Mouse (Mus musculus) cerebellum, adult 9-10 months (tissue): ENCODE measurements around the gene Zfp941.

Experiments used
- DNase-seq: peaks from one replicate; pipeline ENCODE4 v3.0.0; 2022

The Zfp941 gene

DNA sequence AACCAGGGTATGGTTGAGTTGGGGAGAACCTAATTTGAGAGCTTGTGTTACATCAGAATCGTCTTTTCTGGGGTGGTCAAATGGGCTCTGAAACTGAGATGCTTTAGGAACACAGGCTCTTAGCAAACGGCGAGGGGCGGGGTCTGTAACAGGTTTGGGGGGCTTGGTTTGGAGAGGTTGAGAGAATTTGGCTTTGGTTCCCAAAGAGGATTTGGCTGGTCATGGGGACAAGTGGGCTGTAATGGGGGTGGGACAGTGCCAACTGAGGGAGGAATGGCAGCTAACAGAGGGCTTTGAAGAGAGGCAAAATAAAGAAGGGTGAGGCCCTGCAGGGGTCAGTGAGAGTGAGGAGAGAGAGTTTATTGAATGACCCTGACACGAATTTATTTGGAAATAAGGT lies 17.6 kb upstream of the Zfp941 start:
- DNase-seq, result no peak

DNA sequence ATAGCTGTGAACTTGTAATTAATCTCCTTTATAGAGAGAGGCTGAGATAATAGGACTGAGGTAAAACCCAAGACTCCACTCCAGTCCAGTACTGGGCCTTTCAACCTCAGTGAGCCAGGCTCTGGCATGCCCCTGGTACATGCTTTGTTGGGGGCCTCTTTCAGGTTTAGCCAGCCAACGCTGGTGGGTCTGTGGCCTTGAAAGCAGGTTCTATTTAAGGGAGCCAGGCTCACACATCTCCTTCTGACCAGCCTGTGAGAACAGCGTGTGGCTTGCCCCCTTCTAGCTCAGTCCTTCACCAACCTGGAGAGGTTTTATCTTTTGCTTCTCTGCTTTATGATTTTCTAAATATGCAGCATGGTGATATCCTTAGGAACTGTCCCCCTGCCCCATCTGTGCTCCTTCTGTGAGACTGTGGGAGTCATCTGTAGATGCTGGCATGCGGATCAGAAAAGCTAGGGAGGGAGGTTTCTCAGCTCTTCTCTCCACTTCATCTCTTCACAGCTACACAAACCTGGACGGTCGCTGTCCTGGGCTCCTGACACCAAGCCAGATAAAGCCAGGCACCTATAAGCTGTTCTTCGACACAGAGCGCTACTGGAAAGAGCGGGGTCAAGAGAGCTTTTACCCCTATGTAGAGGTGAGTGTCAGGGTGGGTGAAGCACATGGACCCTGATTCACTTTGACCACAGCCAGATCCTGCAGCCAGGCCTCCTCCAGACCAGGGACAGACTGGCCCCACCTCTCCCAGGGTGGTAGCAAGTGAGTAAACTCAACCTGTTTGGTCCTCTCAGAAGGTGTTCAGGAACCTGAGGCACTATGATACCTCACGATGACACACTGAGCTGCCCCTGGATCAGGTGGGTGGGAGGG lies 14.5 kb upstream of the Zfp941 start:
- DNase-seq, result no peak

DNA sequence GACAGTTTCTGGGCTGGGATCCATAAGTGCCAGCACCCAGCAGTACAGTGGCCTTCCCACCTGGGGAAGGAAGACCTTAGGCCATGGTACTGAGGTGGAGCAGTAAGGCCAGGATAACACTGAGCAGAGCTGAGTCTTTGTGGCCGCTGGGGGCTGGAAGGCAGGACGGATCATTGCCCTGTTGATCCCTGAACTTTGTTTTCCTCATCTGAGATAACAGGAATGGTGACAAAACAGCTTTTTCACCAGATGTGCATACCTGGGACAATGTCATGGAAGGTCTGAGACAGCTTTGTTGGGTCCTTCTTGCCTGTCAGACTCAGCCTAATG lies 13.7 kb upstream of the Zfp941 start:
- no peak for DNase-seq

DNA sequence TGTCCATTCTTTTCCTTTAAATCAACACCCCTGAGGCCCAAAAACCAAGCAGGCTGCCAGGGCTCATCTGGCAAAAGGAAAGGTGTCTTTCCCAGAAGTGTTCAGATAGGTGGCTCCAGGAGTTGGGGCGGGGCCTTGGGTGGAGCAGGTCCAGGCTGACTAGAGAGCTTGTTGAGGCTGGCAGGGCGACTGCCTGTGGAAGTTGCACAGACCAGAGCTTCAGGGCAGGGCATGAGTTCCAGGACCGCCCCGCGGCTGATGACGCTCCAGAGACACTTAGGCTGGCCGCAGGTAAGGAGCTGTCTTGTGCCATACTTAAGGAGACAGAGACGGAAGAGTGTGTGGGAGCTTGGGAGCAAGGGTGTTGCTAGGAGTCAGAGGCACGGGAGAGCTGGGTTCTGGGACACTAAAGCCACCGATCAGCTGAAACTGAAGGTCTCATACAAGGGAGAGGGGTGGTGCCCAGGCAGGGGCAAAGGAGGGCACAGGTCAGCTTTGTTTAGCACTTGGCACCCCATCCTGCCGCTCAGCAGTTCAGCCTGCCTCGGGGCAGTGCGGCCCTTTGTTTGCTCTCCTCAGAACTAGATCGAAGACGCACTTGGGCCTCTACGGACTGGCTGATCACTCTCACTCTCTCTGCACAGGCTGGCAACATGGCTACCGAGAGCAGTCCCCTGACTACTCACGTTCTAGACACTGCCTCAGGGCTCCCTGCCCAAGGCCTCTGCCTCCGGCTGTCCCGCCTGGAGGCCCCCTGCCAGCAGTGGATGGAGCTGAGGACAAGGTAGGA lies 13.2 kb upstream of the Zfp941 start, which contains the start of gene Urah:
Urah (plus strand) TSS at position 51 of the 790 bp plus-strand sequence.
- no peak for DNase-seq

DNA sequence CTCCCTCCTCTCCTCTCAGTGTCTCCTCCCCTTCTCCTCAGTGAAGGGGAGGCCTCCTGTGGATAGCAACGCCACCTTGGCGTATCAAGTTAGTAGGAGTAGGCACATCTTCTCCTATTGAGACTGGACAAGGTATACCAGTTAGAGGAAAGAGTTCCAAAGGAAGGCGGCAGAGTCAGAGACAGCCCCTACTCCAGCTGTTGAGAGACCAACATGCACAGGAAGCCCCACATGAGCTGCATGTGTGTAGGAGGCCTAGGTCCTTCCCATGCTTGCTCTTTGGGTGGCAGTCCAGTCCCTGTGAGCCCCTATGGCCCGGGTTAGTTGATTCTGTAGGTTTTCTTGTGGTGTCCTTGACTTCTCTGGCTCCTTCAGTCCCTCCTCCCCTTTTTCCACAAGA lies 11.4 kb upstream of the Zfp941 start:
- DNase-seq, result no peak

DNA sequence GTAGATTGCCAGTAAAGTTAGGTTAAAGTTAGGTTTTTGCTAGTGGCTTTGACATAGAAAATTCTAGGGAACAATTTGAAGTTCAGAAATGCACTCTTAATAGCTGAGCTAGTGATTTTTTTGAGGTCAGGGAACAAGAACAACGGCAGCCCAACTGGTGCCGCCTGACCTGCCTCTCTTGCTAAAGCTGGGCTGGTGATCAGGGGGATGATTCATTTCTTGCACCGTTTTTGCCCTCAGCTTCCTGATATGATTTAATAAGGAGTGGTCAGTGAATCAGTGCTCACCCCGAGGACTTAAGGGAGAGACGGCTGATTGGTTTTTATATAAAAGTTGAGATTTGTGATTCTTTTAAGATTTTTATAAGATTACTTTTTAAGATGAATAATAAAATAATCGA lies 9.5 kb upstream of the Zfp941 start:
- DNase-seq, result no peak

DNA sequence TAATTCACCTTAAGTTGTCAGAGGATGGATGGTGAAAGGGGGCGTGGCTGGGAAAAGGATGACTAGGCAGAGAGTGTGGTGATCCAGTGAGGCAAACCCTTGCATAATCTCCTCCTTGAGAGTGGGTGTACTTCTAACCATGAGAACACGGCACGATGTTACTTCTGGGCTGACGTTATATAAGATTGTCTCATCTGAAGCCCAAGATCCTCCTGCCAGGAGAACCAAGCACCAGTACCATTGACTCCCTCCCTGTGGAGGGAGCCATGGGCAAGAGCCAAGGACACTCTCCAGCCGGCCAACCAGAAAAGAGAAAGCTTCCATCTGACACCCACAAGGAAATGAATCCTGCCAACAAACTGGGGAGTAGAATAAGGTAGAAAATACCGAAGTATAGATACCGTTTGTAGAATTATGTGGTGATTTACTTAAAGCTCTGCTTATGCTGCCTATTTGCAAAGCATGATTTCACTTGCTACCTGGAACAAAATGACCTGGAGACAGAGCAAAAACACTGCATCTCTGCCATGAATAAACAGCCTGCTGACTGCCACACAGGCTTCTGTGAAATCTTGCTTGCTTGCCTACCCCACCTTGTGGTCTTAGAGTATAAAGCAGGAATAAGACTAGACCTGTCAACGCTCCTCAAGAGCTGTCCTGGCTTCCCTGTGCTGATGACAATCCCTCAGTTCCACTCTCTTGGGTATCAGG lies 6.3 kb upstream of the Zfp941 start:
- DNase-seq, result peak; percentile 89

DNA sequence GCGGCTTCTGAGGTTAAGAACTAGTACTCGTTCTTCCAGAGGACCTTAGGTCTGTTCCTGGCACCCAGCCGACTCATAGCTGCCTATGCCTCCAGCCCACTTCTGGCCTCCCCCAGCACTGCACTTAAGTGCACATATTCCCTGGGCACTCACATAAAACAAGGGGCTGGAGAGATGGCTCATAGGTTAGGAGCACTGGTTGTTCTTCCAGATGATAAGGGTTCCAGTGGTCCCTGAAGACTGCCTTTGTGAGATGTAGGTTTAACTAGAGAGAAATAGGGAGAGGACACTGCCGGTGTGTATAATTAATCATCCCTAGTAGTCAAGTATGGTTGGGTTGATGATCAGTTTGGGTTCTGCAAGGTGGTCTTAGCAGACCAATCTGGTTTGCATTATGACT lies 753 bp upstream of the Zfp941 start:
- DNase-seq, result no peak

DNA sequence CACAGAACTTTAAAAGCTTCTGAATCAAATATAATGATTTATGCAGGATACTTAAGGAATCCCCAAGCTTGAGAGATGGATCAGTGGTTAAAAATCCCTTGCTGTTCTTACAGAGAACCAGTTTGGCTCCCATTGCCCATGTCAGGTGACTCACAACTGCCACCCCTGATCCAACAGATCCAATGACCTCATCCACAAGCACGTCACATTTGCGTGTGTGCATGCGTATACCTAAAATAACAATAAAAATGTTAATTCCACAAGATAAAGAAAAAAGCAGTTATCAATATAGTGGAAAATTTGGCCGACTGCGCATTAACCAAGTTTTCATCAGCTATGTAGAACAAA lies 699 bp downstream of the Zfp941 start:
- peak; percentile 65 for DNase-seq

DNA sequence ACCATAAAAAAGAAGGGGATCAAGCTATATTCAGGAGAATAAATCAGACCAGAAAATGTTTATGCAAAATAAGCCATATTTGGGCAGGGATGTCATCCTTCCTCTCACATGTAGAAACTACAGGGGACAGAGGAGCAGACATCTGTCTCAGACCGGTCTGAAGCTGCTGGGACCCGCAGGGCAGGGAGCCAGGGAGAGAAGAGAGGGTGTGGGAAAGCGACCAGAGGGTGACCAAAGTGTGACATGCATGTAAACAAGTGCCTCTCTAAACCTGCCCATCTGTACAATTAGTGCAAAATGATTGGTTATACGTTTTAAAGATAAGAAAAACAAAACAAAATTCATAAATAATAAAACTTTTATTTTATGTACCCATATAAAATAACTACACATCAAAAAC lies 1.8 kb downstream of the Zfp941 start:
- no peak for DNase-seq

DNA sequence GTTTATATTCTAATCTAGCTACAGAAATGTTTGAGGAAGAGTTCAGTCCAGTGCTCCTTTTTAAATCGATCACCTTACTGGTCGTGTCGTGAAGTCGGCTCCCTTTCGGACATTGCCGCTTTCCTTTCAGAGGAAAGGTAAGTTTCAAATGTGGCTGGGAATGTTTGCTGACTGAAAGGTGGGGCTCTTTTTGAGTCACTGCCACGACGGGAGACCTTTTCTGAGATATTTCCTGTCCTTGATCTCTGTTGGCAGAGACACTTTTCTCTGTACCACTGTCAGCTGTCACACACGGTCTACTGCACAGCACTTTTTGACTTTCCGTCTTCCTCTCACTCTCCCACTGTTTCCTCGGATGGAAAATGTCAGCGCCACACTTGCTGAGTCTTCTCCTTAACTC lies 9.1 kb downstream of the Zfp941 start:
- DNase-seq, result no peak

DNA sequence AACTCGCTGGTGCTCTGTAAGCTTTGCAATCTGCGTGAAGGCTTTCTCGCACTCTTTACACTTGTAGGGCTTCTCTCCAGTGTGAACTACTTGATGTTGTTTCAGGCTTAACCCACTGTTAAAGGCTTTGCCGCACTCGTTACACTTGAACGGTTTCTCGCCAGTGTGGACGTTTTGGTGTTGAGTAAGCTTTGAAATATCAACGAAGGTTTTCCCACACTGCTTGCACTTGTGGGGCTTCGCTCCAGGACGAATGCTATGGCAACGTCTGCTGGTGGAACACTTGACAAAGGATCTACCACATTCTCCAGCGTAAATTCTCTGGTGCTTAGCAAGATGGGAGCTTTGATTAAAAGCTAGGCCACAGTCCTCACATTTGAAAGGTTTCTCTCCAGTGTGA lies 10.3 kb downstream of the Zfp941 start:
- DNase-seq, result no peak

DNA sequence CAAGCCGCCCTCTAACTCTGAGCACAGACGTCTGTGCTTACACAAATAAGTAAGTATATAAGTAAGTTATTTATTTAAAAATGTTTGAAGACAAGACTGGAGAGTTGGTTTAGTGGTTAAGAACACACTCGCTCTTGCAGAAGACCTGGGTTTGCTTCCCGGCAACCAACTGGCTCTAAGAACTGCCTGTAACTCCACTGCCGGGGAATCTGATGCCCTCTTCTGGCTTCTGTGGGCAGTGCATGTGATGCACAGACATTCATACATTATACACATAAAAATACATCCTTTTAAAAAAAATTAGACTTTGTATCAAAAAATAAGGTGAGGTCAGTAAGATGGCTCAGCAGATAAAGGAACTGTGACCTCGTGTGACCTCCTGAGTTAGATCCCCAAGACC lies 11.5 kb downstream of the Zfp941 start:
- DNase-seq, result no peak

DNA sequence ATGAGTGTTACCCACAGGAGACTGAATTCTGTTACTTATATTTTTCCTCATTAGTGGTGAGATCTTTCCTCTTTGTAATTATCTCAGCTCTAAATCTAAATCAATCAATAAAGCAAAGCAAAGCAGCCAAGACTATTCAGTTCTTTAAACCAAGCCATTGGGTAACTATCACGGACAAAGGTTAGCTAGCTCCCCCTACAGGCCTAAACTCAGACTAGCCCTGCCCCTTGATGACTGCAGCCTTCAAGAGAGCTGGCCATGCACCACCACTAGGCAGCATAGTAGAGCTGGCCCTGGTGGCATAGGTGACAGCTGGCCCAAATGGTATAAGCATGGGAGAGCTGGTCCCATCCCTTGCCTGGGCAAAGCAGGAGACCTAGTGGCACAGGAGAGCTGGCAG lies 16.3 kb downstream of the Zfp941 start:
- no peak for DNase-seq

DNA sequence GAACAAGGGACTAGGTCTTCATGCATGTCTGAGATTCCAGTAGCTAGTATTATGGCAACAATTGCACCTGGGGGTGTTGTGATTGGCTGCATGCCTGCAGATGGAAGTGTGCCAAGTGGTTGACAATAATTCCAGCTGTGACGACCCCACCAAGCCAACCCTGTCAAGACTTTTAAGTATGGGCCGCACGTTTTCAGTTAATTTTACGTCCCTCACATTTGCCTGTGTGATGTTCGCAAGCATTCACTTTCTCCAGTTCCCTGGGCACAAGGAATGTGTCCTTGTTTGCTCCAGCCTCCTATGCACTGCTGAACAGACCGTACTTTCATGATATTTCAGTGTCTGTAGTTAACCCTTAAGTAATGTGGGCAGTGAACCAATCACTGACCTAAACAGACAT lies 19.3 kb downstream of the Zfp941 start:
- no peak for DNase-seq

DNA sequence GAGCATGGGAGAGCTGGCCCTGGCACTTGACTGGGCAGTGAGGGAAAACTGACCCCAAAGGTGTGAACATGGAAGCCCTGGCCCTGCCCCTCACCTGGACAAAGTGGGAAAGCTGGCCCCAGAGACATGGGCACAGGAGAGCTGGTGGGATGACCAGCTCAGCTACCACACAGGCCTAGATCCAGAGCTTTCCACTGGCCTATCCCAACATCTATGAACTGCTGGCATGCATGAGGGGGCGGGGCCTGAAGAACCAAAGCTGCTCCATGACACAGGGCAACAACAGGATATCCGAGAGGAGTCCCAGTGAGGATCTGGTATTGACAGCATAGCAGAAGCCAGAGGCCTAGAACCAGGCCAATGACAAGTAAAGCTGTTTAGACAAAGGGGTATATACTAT lies 23.8 kb downstream of the Zfp941 start:
- DNase-seq, result no peak

DNA sequence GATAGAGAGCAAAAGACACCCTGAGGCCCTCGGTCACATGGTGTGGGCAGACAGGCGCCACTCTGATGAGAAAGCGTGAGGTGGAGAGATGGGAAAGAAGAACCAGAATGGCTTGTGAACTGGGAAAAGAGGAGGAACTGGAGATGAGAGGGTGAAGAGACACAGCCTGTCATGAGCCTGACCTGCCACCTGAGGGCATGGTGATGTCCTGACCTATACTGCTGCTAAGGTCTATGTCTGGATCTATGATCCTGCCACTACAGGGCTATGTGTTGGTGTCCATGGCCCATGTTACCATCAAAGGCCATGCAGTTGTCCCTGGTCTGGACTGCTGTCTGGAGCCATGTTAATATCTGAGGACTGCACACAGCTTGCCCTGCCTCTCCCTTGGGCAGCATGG lies 24.4 kb downstream of the Zfp941 start:
- no peak for DNase-seq

DNA sequence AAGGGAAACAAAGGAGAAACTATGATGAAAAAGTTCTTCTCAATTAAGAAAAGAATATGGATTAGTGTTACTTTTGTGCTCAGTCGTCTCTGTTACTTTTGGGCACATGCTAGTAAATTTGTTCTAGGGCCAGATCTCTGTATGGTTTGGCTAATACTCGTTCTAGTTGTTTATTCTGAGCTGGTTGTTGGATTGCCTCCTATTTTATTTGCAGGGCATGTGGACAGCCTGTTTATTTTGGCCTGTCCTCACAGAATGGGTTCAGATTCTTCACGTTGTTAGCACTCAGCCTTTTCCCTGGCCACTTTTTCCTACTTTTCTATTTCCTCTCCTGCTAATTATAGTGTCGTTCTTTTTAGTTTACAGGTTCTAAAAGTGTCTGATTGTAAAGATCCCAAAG lies 28.4 kb downstream of the Zfp941 start:
- no peak for DNase-seq

DNA sequence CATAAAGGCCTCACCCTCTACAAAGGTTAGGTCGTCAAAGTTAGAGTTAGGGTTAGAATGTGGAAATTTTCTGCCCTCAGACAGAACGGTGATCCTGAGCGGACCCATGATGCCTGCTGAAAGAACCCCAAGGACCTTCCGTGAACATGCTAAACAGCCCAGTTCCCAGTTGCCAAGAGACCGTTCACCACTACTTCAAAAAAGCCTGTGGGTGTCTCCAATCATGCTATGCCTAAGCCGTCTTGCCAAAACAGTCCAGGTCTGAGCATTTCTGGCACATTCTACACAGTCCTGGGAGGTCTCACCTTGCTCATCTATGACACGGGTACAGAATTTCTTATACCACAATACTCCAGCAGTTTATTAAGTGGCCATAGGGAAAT lies 33.9 kb downstream of the Zfp941 start:
- DNase-seq, result no peak

DNA sequence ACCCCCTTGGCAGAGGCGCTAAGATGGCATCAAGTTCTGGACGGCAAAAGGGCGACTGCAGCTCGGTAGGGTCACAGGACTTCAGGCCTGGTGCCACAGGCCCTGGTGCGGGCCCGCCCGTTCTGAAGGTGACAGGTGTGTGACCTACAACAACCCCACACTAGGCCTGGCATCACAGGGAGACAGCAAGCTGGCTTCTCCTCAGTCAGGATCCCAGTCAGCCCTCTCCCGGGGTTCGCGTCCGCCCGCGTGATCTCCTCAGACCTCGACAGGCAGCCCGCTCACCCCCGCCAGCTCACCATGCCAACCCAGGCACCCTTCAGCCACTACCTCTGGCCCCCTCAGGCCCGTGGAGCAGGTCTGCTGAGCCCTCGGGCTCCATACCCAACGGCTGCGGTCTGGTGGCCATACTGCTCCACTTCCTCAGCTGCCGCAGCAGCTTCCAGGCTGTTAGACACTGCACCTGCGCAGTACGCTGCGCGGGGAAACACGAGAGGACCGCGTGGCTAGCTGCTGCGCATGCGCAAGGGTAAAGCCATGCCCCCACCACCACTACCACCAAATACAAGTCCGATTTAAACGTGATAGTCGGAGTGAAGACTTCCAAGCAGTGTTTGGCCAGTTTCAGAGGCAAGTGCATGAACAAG lies 34.4 kb downstream of the Zfp941 start, which contains the start of gene Syce1:
Syce1 (minus strand) TSS at position 447 of the 647 bp plus-strand sequence.
- DNase-seq, result no peak

DNA sequence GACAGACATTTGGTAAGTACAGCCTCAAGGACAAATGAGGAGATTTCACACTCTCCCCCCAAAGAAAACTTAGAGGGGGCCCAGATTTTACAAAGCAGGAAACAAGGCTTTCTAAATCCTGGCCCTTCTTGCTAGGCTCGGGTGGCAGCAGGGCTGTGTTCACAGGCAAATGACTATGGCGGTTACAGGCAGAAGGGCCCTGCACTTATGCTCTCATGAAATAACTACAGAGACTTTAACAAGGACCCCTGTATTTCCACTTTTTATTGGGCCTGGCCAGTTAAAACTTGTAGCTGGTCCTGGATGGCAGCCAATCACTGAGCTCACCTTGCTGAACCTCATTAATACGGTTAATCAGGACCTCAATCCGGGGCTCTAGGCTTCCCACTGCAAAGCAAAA lies 41.4 kb downstream of the Zfp941 start:
- DNase-seq, result no peak

DNA sequence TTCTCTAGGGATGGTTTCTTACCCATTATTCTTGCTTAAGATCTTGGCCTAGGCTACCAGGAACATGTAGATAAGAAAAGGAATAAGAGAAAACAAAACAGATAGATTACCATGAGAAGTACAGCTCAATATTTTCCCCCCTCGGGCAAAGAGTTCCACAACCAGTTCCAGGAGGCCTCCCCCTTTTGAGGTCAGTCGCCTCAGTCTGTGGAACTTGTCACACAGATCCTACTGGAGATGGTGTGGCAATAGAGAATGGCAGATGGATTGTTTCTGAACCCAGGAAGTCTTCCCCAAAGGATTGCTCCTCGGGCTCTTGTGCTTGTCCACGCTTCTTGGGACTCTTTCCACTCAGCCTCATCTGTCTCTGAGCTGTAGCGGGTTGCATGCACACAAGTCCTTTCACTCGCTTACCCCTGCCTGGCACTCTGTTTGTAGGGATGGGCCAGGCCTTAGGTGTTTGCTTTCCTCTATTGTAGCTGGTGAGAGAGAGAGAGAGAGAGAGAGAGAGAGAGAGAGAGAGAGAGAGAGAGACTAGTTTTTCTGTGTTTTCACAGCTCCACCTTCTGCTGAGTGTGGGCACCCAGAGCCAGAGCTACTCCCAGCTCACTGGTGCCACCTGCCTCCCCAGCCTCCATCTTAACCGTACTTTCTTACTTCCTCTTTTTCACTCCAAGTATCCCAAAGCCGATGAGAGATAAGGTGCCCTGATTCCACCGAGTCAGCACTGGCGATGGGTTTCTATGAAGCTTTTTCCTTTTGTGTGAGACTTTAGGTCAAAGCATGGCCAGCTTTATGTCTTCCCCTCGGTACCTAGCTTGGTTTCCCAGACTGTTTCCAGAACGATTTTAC lies 55.9 kb downstream of the Zfp941 start:
- DNase-seq, result no peak
